Mouse (Mus musculus): ENCODE data around the gene Camta1.
A peak's percentile ranks its signal among the peaks of the same experiment; 100 is the strongest.

Gene Camta1

DNA sequence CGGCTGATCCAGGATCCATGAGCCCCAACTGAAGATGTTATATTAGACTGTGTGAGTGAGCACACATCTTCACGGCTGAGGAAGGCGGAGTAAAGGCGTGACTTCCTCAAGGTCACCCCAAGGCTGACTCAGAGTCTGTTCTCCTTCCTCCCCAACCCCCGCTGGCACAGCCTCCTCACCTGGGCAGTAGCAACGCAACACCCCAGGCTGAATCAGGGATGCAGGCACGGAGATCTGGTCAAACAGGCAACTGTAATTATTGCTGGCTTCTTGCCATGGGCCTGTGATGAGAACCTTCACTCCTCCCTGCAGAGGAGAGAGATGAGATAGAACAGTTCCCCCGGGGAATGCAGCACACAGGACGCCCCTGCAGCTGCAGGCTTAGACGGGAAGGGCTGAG, 723.5 kb downstream of the Camta1 start:
- peak; percentile 11 for DNase-seq

GRCm38 (mm10) chr4:151137701-151138100, 724.0 kb downstream of the Camta1 start:
- no peak for DNase-seq

GRCm38 (mm10) chr4:151135491-151135890, 726.2 kb downstream of the Camta1 start:
- DNase-seq, result no peak

- DNase-seq, result no peak
Measured at GRCm38 (mm10) chr4:151133760-151134159, 727.9 kb downstream of the Camta1 start.

DNA sequence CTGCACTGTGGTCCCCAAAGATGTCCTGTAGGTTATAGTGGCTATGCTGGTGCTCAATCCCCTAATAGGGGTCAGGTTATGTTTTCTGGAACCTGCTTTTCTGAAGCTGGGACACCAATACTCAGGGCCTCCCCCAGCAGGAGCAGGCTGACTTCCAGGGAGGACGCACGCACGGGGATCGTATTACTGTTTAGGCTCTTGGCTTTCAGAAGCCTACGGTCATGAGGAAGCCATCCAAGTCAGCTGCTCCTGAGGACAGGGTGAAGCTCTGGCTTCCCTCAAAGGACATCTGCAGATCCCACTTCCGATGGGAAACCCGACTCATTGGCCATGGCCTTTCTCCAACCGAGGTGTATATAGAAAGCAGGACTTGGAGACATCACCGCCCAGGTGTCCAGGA, 729.2 kb downstream of the Camta1 start:
- no peak for DNase-seq

DNA sequence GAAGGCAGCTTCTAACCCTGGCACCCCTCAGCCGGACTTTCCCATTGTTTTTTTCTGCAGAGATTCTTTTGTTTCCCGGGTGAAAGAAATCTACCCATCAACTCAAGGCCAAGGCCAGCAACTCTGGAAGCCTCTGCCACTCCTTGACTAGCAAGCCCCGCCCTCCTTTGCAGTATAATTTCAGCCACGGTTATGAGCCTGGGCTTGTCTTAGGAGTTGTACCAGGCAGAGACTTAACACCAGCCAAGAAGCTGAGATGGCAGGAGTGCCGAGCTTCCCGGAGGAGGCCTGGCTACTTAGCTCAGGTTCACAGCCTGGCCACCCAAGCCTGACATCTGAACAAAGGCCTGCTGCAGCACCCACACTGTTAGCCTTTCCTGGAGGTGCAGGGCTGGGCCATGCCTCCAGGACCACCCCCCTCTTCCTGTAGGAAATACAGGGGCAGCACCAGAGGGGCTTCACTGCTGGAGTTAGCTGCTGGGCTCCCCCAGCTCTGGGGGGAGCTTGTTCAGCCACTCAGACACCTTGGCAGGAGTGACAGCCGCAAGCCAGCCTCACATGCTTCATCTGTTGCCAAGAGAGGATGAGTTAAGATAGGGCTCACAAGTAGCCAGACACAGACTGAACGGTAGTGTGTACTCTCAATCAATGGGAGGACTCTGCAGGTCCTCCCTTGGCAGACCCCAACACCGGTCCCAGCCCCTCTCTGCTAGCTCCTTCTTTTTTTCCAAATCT, 730.8 kb downstream of the Camta1 start:
- no peak for DNase-seq

DNA sequence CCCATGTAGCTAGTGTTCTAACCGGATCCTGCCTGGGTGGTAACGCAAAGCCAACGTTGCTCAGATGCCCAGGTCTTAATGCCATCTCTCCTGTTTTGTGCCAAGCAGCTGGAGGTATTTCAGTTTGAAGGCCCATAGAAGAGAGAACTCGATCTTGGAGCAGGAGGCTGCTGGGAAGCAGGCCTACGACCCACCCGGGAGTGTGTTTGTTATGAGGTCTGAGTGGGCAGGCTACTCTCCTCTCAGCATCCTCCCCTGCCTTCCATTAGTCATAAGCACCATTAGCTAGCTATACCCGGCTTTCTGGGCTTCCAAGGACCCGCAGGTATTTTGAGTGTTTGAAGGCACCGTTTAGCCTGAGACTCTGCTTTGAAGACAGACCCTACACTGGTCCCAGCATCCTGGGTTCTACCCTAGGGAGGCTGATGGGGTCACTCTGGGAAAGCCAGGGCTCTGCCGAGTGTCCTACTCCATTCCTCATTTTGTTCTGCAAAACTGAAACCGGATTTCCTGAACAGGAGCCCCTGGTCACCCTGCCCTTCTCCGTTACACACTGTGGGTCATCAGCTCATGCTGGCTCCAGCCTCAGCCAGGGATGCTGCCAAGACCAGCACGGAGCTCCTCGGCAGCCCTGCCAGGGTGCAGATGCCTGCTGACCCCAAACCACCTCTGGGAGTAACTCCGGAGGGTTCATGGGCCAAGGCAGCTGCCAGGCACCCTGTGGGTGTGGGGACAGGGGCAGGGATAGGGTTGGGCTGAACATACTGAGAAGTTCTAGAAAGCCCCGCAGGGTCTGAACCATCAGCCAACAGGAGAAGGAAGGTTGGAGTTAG, 731.7 kb downstream of the Camta1 start:
- no peak for DNase-seq

- DNase-seq, result no peak
Measured at GRCm38 (mm10) chr4:151128641-151129541, 732.8 kb downstream of the Camta1 start.

DNA sequence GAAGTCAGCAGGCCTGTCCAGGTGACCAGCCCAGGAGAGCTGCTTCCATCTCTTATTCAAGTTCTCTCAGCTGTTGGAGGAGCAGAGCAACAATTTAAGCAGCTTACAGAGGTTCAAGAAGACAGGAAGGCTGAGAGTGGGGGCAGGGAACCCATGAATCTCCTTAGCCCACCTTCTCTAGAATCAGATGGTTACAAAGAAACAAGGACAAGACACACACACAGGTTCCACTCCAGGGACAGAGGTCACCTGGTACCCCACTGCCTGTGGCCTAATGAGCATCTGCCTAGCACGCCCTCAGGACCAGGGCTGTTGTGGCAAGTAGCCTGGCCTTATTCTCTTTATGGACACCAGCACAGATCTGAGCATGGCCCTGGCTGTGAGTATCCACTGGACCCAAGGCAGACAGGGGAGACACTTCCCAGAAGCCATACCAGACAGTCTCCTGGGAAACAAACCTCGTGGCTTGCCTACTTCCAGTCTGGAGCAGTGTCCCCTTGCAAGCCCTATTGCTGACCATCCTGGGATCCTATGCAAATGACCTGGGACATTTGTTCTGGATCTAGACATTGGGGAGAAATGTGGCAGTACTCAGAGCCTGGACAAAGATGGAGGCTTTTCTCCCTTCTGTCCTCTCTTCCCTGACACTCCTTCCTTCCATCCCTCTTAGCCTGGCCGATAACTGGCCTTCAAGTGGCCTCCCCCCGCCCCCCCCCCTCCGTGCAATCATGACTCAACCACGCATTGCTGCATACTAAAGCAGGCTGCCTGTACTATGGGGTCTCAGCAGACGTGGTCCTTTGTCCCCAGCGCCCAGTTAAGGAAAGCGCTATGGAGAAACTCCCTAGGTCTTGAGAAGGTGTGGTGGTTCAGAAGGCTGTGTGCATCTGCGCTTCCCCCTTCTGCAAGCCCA, 733.8 kb downstream of the Camta1 start:
- no peak for DNase-seq

DNA sequence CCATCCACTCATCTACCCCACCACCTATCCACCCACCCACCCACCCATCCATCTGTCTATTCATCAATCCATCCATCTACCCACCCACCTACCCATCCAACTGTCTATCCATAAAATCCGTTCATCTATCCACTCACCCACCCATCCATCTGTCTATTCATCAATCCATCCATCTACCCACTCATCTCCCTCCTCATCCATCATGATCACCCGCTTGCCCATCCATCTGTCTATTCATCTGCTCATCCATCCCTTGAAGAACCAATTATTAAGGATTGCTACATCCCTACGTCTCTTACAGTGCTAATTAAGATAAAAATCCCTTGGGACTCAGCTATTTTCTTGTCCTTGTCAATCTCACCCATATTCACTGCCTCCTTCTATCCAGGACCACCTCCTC, 742.8 kb downstream of the Camta1 start:
- no peak for DNase-seq

GRCm38 (mm10) chr4:151114574-151114973, 747.1 kb downstream of the Camta1 start:
- DNase-seq, result no peak

GRCm38 (mm10) chr4:151111226-151111625, 750.5 kb downstream of the Camta1 start:
- no peak for DNase-seq

DNA sequence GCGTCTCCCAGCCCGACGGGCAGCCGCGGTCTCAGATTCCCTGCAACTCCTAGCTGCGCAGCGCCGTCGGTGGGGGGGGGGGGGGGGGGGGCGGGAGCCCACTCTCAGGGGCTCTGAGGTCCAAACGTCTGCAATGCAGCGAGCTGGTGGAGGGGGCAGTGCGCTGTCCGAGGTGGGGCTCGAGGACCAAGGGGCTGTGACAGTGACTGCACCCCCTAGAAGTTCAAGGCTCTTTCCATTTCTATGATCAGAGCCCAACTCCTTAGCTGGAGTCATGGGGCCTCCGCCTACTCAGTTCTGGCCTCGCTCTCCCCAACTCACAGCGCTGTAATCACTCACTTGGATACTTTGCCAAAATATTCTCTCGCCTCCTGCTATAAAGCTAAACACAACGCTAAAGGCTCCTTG, 752.8 kb downstream of the Camta1 start:
- DNase-seq, result no peak

GRCm38 (mm10) chr4:151108028-151108771, 753.5 kb downstream of the Camta1 start:
- DNase-seq, result peak; percentile 75

- DNase-seq, result no peak
Measured at GRCm38 (mm10) chr4:151107131-151108001, 754.3 kb downstream of the Camta1 start.

- no peak for DNase-seq
Measured at GRCm38 (mm10) chr4:151106468-151106867, 755.2 kb downstream of the Camta1 start.

- no peak for DNase-seq
Measured at GRCm38 (mm10) chr4:151105886-151106285, 755.8 kb downstream of the Camta1 start.

DNA sequence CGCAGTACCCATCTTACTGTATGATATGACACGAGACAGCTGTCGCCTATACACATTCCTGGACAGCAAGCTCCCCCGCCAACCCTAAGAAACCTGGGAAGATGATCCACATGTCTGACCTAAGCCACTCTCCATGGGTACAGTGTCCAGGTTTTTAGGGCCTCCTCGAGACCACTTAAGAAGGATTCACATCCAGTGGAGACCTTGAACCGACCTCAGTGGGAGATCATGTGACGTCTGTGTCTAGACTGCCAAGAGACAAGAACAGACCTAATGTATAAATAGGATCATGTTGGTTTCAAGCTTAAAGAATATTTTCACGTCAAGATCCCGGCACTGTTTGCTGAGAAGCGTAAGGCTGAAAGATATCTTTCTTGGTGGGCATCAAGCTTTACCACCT, 757.5 kb downstream of the Camta1 start:
- no peak for DNase-seq

DNA sequence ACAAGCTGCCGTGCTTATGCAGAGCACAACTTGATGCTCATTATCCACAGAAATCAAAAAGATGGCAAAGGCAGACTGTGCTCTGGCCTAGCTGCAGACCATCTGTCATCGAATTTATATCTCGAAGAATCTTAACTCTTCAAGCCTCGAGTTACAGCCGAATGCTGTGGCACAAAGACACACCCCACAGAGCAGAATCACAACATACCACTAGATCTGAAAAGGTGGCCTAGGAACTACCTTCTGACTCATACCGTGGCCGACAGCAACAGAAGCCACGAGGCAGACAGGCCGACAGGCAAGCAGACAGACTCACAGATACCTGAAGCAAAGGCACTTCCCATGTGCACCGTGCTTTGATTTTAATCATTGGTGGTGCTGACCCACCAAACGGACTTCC, 758.0 kb downstream of the Camta1 start:
- no peak for DNase-seq

- DNase-seq, result no peak
Measured at GRCm38 (mm10) chr4:151097104-151097438, 764.6 kb downstream of the Camta1 start.

Data from kidney, adult 9 months (tissue).